Mouse (Mus musculus): ENCODE measurements around the gene Rbms3. TPM values are rescaled to one million over a fixed set of nuclear protein-coding genes. Genes with fewer than 3 reads are reported as not detected.

Gene Rbms3
- total and polyA plus RNA-seq, 3 experiments = 8.1 to 12.5 (median 8.8) TPM

GRCm38 (mm10) chr9:117298991-117299390 is 330.7 kb downstream of the Rbms3 start:
- Histone ChIP-seq H3K27ac (no peak overlapping the region), H3K4me3 (no peak overlapping the region), H3K79me2 (replicated peaks; ENCODE audit: control insufficient read depth, insufficient read depth, low read length) (no peaks in the 10 kb centered on the region), H3K9ac (ENCODE audit: low read depth, low read length) (no peak overlapping the region), H3K4me1 (ENCODE audit: control insufficient read depth, insufficient read depth, low read length) (no peaks in the 10 kb centered on the region), H3K36me3 (ENCODE audit: control insufficient read depth, insufficient read depth, low read length) (no peaks in the 10 kb centered on the region), H3K27me3 (ENCODE audit: control insufficient read depth, insufficient read depth, low read length) (no peaks in the 10 kb centered on the region)
- DNase-seq = no peak
- TF ChIP-seq EP300 (IDR thresholded peaks at IDR 0.05; ENCODE audit: insufficient read depth, low read depth, low read length) = no peak
- TF ChIP-seq CTCF (IDR thresholded peaks at IDR 0.05) = no peak
- TF ChIP-seq POLR2A (IDR thresholded peaks at IDR 0.05; ENCODE audit: insufficient read depth, low read depth, low read length) = no peak
- 81% methylated on average over 7 of the region's 7 CpGs for WGBS
- intact Hi-C loops (cut with DNase I) = no loop called here

GRCm38 (mm10) chr9:117297662-117298531 is 331.8 kb downstream of the Rbms3 start:
- TF ChIP-seq EP300 (IDR thresholded peaks at IDR 0.05; ENCODE audit: insufficient read depth, low read depth, low read length) (no peak), POLR2A (IDR thresholded peaks at IDR 0.05; ENCODE audit: insufficient read depth, low read depth, low read length) (no peak), CTCF (IDR thresholded peaks at IDR 0.05) (no peak)
- Histone ChIP-seq H3K36me3 (ENCODE audit: control insufficient read depth, insufficient read depth, low read length) (no peaks in the 10 kb centered on the region), H3K27me3 (ENCODE audit: control insufficient read depth, insufficient read depth, low read length) (no peaks in the 10 kb centered on the region), H3K4me3 (no peak overlapping the region), H3K27ac (no peak overlapping the region), H3K79me2 (replicated peaks; ENCODE audit: control insufficient read depth, insufficient read depth, low read length) (no peaks in the 10 kb centered on the region), H3K9ac (ENCODE audit: low read depth, low read length) (no peak overlapping the region), H3K4me1 (ENCODE audit: control insufficient read depth, insufficient read depth, low read length) (no peaks in the 10 kb centered on the region)
- whole genome bisulfite sequencing = 63% methylated on average over 15 of the region's 15 CpGs
- intact Hi-C loops (cut with DNase I) = no loop called here
- DNase-seq = no peak

- 82% methylated on average over 15 of the region's 15 CpGs for WGBS
- no peaks in the 10 kb centered on the region for H3K4me1 ChIP-seq (ENCODE audit: control insufficient read depth, insufficient read depth, low read length)
- intact Hi-C loops (cut with DNase I) = no loop called here
Measured at GRCm38 (mm10) chr9:117291066-117291850, 338.5 kb downstream of the Rbms3 start.

GRCm38 (mm10) chr9:117274846-117275245 is 354.9 kb downstream of the Rbms3 start:
- Histone ChIP-seq H3K36me3 (ENCODE audit: control insufficient read depth, insufficient read depth, low read length) (no peaks in the 10 kb centered on the region), H3K79me2 (replicated peaks; ENCODE audit: control insufficient read depth, insufficient read depth, low read length) (no peaks in the 10 kb centered on the region), H3K4me1 (ENCODE audit: control insufficient read depth, insufficient read depth, low read length) (no peaks in the 10 kb centered on the region), H3K4me3 (no peak overlapping the region), H3K27me3 (ENCODE audit: control insufficient read depth, insufficient read depth, low read length) (no peaks in the 10 kb centered on the region), H3K9ac (ENCODE audit: low read depth, low read length) (no peak overlapping the region), H3K27ac (no peak overlapping the region)
- DNase-seq = no peak
- 78% methylated on average over 12 of the region's 12 CpGs for WGBS
- TF ChIP-seq EP300 (IDR thresholded peaks at IDR 0.05; ENCODE audit: insufficient read depth, low read depth, low read length) = no peak
- TF ChIP-seq POLR2A (IDR thresholded peaks at IDR 0.05; ENCODE audit: insufficient read depth, low read depth, low read length) = no peak
- intact Hi-C loops (cut with DNase I) = no loop called here

More at GRCm38 (mm10) chr9:117291066-117291850, 338.5 kb downstream of the Rbms3 start:
- H3K9ac ChIP-seq (ENCODE audit: low read depth, low read length) = no peak overlapping the region
- H3K36me3 ChIP-seq (ENCODE audit: control insufficient read depth, insufficient read depth, low read length) = no peaks in the 10 kb centered on the region
- no peak for DNase-seq
- H3K27ac ChIP-seq = no peak overlapping the region
- H3K79me2 ChIP-seq (replicated peaks; ENCODE audit: control insufficient read depth, insufficient read depth, low read length) = no peaks in the 10 kb centered on the region
- no peak overlapping the region for H3K4me3 ChIP-seq
- no peak for TF ChIP-seq CTCF (IDR thresholded peaks at IDR 0.05)
- no peak for TF ChIP-seq EP300 (IDR thresholded peaks at IDR 0.05; ENCODE audit: insufficient read depth, low read depth, low read length)
- TF ChIP-seq POLR2A (IDR thresholded peaks at IDR 0.05; ENCODE audit: insufficient read depth, low read depth, low read length) = no peak
- H3K27me3 ChIP-seq (ENCODE audit: control insufficient read depth, insufficient read depth, low read length) = no peaks in the 10 kb centered on the region

- intact Hi-C loops (cut with DNase I) = no loop called here
- 68% methylated on average over 5 of the region's 5 CpGs for WGBS
Measured at GRCm38 (mm10) chr9:117259614-117260013, 370.1 kb downstream of the Rbms3 start.

More at GRCm38 (mm10) chr9:117259614-117260013, 370.1 kb downstream of the Rbms3 start:
- Histone ChIP-seq H3K79me2 (replicated peaks; ENCODE audit: control insufficient read depth, insufficient read depth, low read length) (no peaks in the 10 kb centered on the region), H3K4me3 (no peak overlapping the region), H3K36me3 (ENCODE audit: control insufficient read depth, insufficient read depth, low read length) (no peaks in the 10 kb centered on the region), H3K9ac (ENCODE audit: low read depth, low read length) (no peak overlapping the region), H3K27me3 (ENCODE audit: control insufficient read depth, insufficient read depth, low read length) (no peaks in the 10 kb centered on the region), H3K27ac (no peak overlapping the region), H3K4me1 (ENCODE audit: control insufficient read depth, insufficient read depth, low read length) (no peaks in the 10 kb centered on the region)
- DNase-seq = no peak
- TF ChIP-seq POLR2A (IDR thresholded peaks at IDR 0.05; ENCODE audit: insufficient read depth, low read depth, low read length) (no peak), EP300 (IDR thresholded peaks at IDR 0.05; ENCODE audit: insufficient read depth, low read depth, low read length) (no peak), CTCF (IDR thresholded peaks at IDR 0.05) (no peak)
